Mouse (Mus musculus): Measurements from ENCODE around the gene Kank1. TPM values are rescaled to one million over a fixed set of nuclear protein-coding genes. Genes with fewer than 3 reads are reported as not detected.
"Not testable (repeated sequence)": the region's sequence is repeated elsewhere in the genome, so short reads cannot be mapped to it uniquely, and the experiment has no call there.

Kank1 gene
- polyA plus RNA-seq, 1 experiment from 2014 or later, result 20.4 TPM

GRCm38 (mm10) chr19:25475806-25476205, 239.0 kb downstream of the Kank1 start:
- not testable (repeated sequence) for ATAC-seq (ENCODE audit: low FRiP score); H3K9ac ChIP-seq; H3K4me2 ChIP-seq (replicated peaks); H3K36me3 ChIP-seq; H3K27me3 ChIP-seq; H3K4me1 ChIP-seq; H3K9me3 ChIP-seq (replicated peaks); H3K4me3 ChIP-seq; H3K27ac ChIP-seq
- 69% methylated on average over 4 of the region's 4 CpGs for WGBS

- no peaks in the 10 kb centered on the region for H3K4me1 ChIP-seq
- H3K9me3 ChIP-seq (replicated peaks), result no peaks in the 10 kb centered on the region
- H3K36me3 ChIP-seq, result no peaks in the 10 kb centered on the region
- H3K27ac ChIP-seq, result no peak overlapping the region
- no peak overlapping the region for H3K4me2 ChIP-seq (replicated peaks)
- WGBS, result 73% methylated on average over 5 of the region's 5 CpGs
- no peaks in the 10 kb centered on the region for H3K27me3 ChIP-seq
- no peak overlapping the region for H3K4me3 ChIP-seq
- no peak overlapping the region for H3K9ac ChIP-seq
- ATAC-seq (ENCODE audit: low FRiP score), result no peak
Observed at GRCm38 (mm10) chr19:25479152-25479669, 242.4 kb downstream of the Kank1 start.

DNA sequence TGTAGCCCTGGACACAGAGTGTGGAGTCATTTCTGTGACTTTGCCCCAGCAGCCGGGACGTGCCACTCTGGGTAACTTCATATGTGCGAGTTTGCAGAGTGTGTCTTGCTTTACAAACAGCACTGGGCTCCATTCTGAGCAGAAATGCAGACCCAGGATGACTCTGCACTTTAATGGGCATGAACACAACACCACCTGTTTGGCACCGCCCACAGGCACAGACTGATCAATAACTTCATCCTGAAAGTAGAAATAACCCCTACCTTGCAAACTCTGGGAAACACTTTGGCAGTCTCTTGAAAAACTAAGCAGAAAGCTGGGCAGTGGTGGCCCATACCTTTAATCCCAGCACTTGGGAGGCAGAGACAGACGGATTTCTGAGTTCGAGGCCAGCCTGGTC, 244.0 kb downstream of the Kank1 start:
- H3K36me3 ChIP-seq, result no peaks in the 10 kb centered on the region
- peaks cover 2% of the 10 kb centered on the region for H3K27me3 ChIP-seq
- ATAC-seq (ENCODE audit: low FRiP score), result no peak
- no peak overlapping the region for H3K9ac ChIP-seq
- 90% methylated on average over 6 of the region's 6 CpGs for WGBS
- no peak overlapping the region for H3K4me3 ChIP-seq
- no peaks in the 10 kb centered on the region for H3K4me1 ChIP-seq
- H3K27ac ChIP-seq, result no peak overlapping the region
- H3K4me2 ChIP-seq (replicated peaks), result no peak overlapping the region
- H3K9me3 ChIP-seq (replicated peaks), result no peaks in the 10 kb centered on the region

Other genes starting within 250 kb of the Kank1 start
- gene Dock8, start 237.4 kb upstream of the Kank1 start, polyA plus RNA-seq (2016; fragmentation: Nextera tagmentation; extraction: Ambion mirVana), result 0.80 and 1.7 TPM in 2 replicates